Mouse (Mus musculus) C2C12 (cell line): ENCODE measurements at regions not wholly inside any gene's neighbourhood (a gene's known extent, or its start where the extent isn't known, plus 50 kb on each side); places are given as distances from the start of the nearest gene placed in this dataset.

ENCODE experiments used
- H3K27me3 ChIP-seq: one replicate; pipeline ENCODE4 v1.6.1; 2011; ENCODE audit not compliant: control insufficient read depth, insufficient read depth, insufficient read length
- H3K36me3 ChIP-seq: one replicate; pipeline ENCODE4 v1.6.1; 2011; ENCODE audit not compliant: control insufficient read depth, insufficient read depth
- H3K4me3 ChIP-seq: one replicate; pipeline ENCODE4 v1.5.1; 2011; ENCODE audit warnings: mild to moderate bottlenecking, control low read depth; ENCODE audit not compliant: poor library complexity, insufficient read depth, severe bottlenecking
- H3K79me2 ChIP-seq: one replicate; pipeline ENCODE4 v1.6.1; 2011; ENCODE audit not compliant: control insufficient read depth, insufficient read depth
- H3K79me3 ChIP-seq: one replicate; pipeline ENCODE4 v1.6.1; 2011; ENCODE audit warnings: low read depth, control low read depth
- H3ac ChIP-seq: one replicate; pipeline ENCODE3; 2011; ENCODE audit warnings: low read depth; ENCODE audit not compliant: control insufficient read depth, insufficient read length
- CEBPB ChIP-seq: IDR thresholded peaks from one replicate; pipeline ENCODE4 v1.6.1; 2011; ENCODE audit warnings: low read depth, mild to moderate bottlenecking, control low read depth, moderate library complexity
- CTCF ChIP-seq: IDR thresholded peaks from one replicate; pipeline ENCODE4 v1.5.1; 2011; ENCODE audit not compliant: control insufficient read depth, insufficient read depth, insufficient read length
- FOSL1 ChIP-seq: IDR thresholded peaks from one replicate; pipeline ENCODE4 v1.8.0; 2011; ENCODE audit warnings: mild to moderate bottlenecking, low read length; ENCODE audit not compliant: poor library complexity, insufficient read depth, severe bottlenecking
- MAX ChIP-seq: IDR thresholded peaks from one replicate; pipeline ENCODE4 v1.6.1; 2011; ENCODE audit warnings: mild to moderate bottlenecking, control low read depth
- MYOD1 ChIP-seq: IDR thresholded peaks from one replicate; pipeline ENCODE4 v1.6.1; 2011; ENCODE audit warnings: low read depth; ENCODE audit not compliant: control insufficient read depth, insufficient read length
- MYOG ChIP-seq: IDR thresholded peaks from one replicate; pipeline ENCODE4 v1.6.1; 2011; ENCODE audit not compliant: control insufficient read depth, insufficient read length; ENCODE audit errors: extremely low read depth
- USF1 ChIP-seq: IDR thresholded peaks from one replicate; pipeline ENCODE4 v1.6.1; 2011; ENCODE audit warnings: low read depth, mild to moderate bottlenecking, control low read depth, moderate library complexity

DNA sequence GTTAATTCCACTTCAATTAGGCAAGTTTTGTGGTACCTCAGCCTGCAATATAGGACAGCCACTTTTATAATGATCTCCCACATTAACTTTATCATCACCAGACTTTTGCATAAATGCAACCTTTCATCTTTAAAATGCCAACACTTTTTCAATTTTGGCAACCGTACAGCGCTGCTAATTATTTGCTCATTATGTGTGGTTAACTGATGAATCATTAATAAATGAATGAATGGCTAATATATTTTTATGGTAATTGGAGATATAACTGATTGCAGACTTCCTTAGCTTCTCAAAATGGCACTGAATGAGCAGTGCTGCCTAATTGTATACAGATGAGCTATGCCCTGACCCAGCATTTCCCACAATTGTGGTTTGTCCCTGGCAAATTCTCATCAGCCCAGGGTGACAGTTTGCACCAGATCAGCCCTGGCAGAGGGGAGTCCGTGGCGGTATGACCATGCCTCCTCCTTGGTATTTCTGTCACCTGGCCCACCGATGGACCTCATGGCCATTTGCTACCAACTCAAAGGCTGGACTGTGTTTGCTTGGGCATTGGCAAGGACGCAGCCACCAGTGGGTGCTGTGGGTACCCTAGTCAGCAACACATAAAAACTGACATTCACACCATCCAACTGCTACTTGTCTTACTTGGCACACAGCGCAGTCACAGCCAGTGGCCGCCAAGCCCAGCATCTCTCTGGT is 173.7 kb upstream of the Lmo4 start:
- H3ac ChIP-seq, result no peak overlapping the region
- H3K79me2 ChIP-seq, result no peaks in the 10 kb centered on the region
- no peaks in the 10 kb centered on the region for H3K79me3 ChIP-seq
- H3K4me3 ChIP-seq, result no peak overlapping the region
- TF ChIP-seq FOSL1 (no peak), CEBPB (no peak), MAX (no peak), USF1 (no peak), CTCF (no peak), MYOG (no peak), MYOD1 (no peak)
- no peaks in the 10 kb centered on the region for H3K27me3 ChIP-seq
- no peaks in the 10 kb centered on the region for H3K36me3 ChIP-seq

GRCm38 (mm10) chr3:144377626-144378523 is 172.9 kb upstream of the Lmo4 start:
- Histone ChIP-seq H3K36me3 (no peaks in the 10 kb centered on the region), H3K27me3 (no peaks in the 10 kb centered on the region), H3K79me2 (no peaks in the 10 kb centered on the region), H3K4me3 (no peak overlapping the region), H3ac (no peak overlapping the region), H3K79me3 (no peaks in the 10 kb centered on the region)
- TF ChIP-seq CEBPB (no peak), CTCF (no peak), USF1 (no peak), MYOD1 (no peak), FOSL1 (no peak), MAX (no peak), MYOG (no peak)

DNA sequence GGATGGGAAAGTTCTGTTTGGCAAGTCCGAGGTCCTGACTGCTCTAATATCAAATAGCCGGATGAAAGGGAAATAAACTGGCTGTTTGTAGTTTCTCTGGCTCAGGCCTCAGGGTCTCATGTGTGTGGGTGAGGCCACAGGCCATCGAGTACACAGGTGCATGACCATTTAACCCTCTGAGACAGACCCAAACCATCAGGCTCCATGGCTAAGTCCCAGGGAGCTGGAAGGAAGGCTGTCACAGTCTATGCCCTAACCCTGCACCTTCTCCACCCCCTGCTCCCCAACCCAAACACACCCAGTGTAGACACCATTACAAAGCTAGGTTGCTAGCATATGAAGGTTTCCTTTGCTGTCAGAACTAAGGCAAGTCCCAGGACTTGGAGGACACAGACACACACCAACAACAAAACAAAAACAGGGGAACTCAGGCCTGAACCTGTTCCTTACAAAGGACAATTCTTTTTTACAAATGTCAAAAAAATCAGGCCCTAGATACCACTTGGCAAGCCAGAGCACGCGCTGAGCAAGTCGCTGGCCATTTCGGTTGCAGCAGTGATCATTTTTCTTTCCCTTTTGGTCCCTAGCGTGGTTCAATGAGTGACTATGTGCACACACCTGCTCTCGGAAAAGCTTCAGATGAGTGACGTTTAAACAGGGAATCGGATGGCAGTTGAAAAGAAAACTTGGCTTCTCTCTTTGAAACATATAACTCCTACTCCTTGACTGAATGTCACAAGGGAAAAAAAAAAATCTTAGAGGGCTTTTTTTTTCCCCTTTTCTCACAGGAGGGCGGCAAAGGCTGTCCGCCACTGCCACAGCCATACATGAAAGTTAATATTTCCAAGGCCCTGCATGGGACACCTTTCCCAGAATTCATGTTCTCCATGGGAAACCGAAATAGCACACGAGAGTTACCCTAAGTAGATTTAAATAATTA is 171.7 kb upstream of the Lmo4 start:
- no peaks in the 10 kb centered on the region for H3K36me3 ChIP-seq
- H3K79me3 ChIP-seq, result no peaks in the 10 kb centered on the region
- no peaks in the 10 kb centered on the region for H3K79me2 ChIP-seq
- TF ChIP-seq FOSL1 (no peak), USF1 (no peak), MYOG (no peak), MYOD1 (no peak), MAX (no peak), CEBPB (no peak)
- no peak overlapping the region for H3K4me3 ChIP-seq
- H3ac ChIP-seq, result no peak overlapping the region
- H3K27me3 ChIP-seq, result no peaks in the 10 kb centered on the region

GRCm38 (mm10) chr3:144375725-144376412 is 170.8 kb upstream of the Lmo4 start:
- TF ChIP-seq MYOG (no peak), MYOD1 (no peak), USF1 (no peak), MAX (no peak), CTCF (no peak), CEBPB (no peak), FOSL1 (no peak)
- Histone ChIP-seq H3ac (no peak overlapping the region), H3K36me3 (no peaks in the 10 kb centered on the region), H3K79me2 (no peaks in the 10 kb centered on the region), H3K4me3 (no peak overlapping the region), H3K27me3 (no peaks in the 10 kb centered on the region), H3K79me3 (no peaks in the 10 kb centered on the region)

- no peak overlapping the region for H3ac ChIP-seq
- TF ChIP-seq CTCF (no peak), MYOD1 (no peak), CEBPB (no peak), FOSL1 (no peak), USF1 (no peak), MAX (no peak), MYOG (no peak)
- no peaks in the 10 kb centered on the region for H3K79me2 ChIP-seq
- no peaks in the 10 kb centered on the region for H3K36me3 ChIP-seq
- no peak overlapping the region for H3K4me3 ChIP-seq
- no peaks in the 10 kb centered on the region for H3K27me3 ChIP-seq
- no peaks in the 10 kb centered on the region for H3K79me3 ChIP-seq
Measured at GRCm38 (mm10) chr3:144368300-144368699, 163.3 kb upstream of the Lmo4 start.
